Mouse (Mus musculus): ENCODE data around the gene Esrrg. TPM values are rescaled to one million over a fixed set of nuclear protein-coding genes. Genes with fewer than 3 reads are reported as not detected.

Esrrg gene
- polyA plus RNA-seq, 1 experiment from 2014 or later = 21.2 TPM

GRCm38 (mm10) chr1:187609021-187609852 lies 646 bp downstream of the Esrrg start:
- H3K4me2 ChIP-seq = peak overlapping the region; percentile 93
- peak overlapping the region; percentile 62 for H3K4me3 ChIP-seq
- WGBS = under 1% methylated on average over 72 of the region's 72 CpGs
- H3K9ac ChIP-seq = peak overlapping the region; percentile 90
- H3K27ac ChIP-seq (replicated peaks) = peak overlapping the region; percentile 71
- peaks cover 66% of the 10 kb centered on the region for H3K4me1 ChIP-seq
- ATAC-seq (ENCODE audit: extremely low read depth, insufficient number of reproducible peaks, low FRiP score, low TSS enrichment) = peak; percentile 38; the same call in 1 of the 2 replicates
- no peaks in the 10 kb centered on the region for H3K9me3 ChIP-seq
- no peaks in the 10 kb centered on the region for H3K36me3 ChIP-seq
- H3K27me3 ChIP-seq (replicated peaks) = peaks cover 45% of the 10 kb centered on the region

- no peak for ATAC-seq (ENCODE audit: extremely low read depth, insufficient number of reproducible peaks, low FRiP score, low TSS enrichment)
- WGBS = 1% methylated on average over 16 of the region's 16 CpGs
- Histone ChIP-seq H3K27ac (replicated peaks) (peak overlapping the region; percentile 71; the same call in 1 of the 2 replicates), H3K36me3 (no peaks in the 10 kb centered on the region), H3K4me1 (peaks cover 62% of the 10 kb centered on the region), H3K9me3 (no peaks in the 10 kb centered on the region), H3K4me3 (peak overlapping the region; percentile 62), H3K4me2 (peak overlapping the region; percentile 93), H3K27me3 (replicated peaks) (peaks cover 39% of the 10 kb centered on the region), H3K9ac (peak overlapping the region; percentile 90)
Measured at GRCm38 (mm10) chr1:187609853-187610230, 1.3 kb downstream of the Esrrg start.

GRCm38 (mm10) chr1:187610336-187610948 lies 1.9 kb downstream of the Esrrg start:
- ATAC-seq (ENCODE audit: extremely low read depth, insufficient number of reproducible peaks, low FRiP score, low TSS enrichment) = no peak
- Histone ChIP-seq H3K36me3 (no peaks in the 10 kb centered on the region), H3K9me3 (no peaks in the 10 kb centered on the region), H3K9ac (peak overlapping the region; percentile 90), H3K4me3 (peak overlapping the region; percentile 62), H3K4me2 (peak overlapping the region; percentile 93), H3K4me1 (peaks cover 56% of the 10 kb centered on the region), H3K27ac (replicated peaks) (no peak overlapping the region), H3K27me3 (replicated peaks) (peaks cover 33% of the 10 kb centered on the region)
- 39% methylated on average over 9 of the region's 9 CpGs for WGBS

- H3K9me3 ChIP-seq = no peaks in the 10 kb centered on the region
- H3K4me2 ChIP-seq = no peak overlapping the region
- peaks cover 18% of the 10 kb centered on the region for H3K27me3 ChIP-seq (replicated peaks)
- peaks cover 43% of the 10 kb centered on the region for H3K4me1 ChIP-seq
- H3K27ac ChIP-seq (replicated peaks) = no peak overlapping the region
- 33% methylated on average over 5 of the region's 5 CpGs for WGBS
- H3K36me3 ChIP-seq = no peaks in the 10 kb centered on the region
- no peak for ATAC-seq (ENCODE audit: extremely low read depth, insufficient number of reproducible peaks, low FRiP score, low TSS enrichment)
- H3K9ac ChIP-seq = no peak overlapping the region
- H3K4me3 ChIP-seq = no peak overlapping the region
Measured at GRCm38 (mm10) chr1:187611925-187612324, 3.3 kb downstream of the Esrrg start.

GRCm38 (mm10) chr1:187613277-187613676 lies 4.7 kb downstream of the Esrrg start:
- H3K9me3 ChIP-seq = no peaks in the 10 kb centered on the region
- peaks cover 30% of the 10 kb centered on the region for H3K4me1 ChIP-seq
- no peak for ATAC-seq (ENCODE audit: extremely low read depth, insufficient number of reproducible peaks, low FRiP score, low TSS enrichment)
- H3K36me3 ChIP-seq = no peaks in the 10 kb centered on the region
- H3K27ac ChIP-seq (replicated peaks) = no peak overlapping the region
- H3K4me3 ChIP-seq = no peak overlapping the region
- H3K27me3 ChIP-seq (replicated peaks) = peaks cover 5% of the 10 kb centered on the region
- H3K4me2 ChIP-seq = no peak overlapping the region
- no peak overlapping the region for H3K9ac ChIP-seq
- WGBS = 67% methylated on average over 3 of the region's 3 CpGs

GRCm38 (mm10) chr1:187623981-187624380 lies 15.4 kb downstream of the Esrrg start:
- Histone ChIP-seq H3K27ac (replicated peaks) (no peak overlapping the region), H3K36me3 (no peaks in the 10 kb centered on the region), H3K4me1 (no peaks in the 10 kb centered on the region), H3K4me3 (no peak overlapping the region), H3K9me3 (no peaks in the 10 kb centered on the region), H3K27me3 (replicated peaks) (no peaks in the 10 kb centered on the region), H3K9ac (no peak overlapping the region), H3K4me2 (no peak overlapping the region)
- 69% methylated on average over 3 of the region's 3 CpGs for WGBS
- no peak for ATAC-seq (ENCODE audit: extremely low read depth, insufficient number of reproducible peaks, low FRiP score, low TSS enrichment)

- Histone ChIP-seq H3K4me3 (no peak overlapping the region), H3K36me3 (no peaks in the 10 kb centered on the region), H3K4me1 (peaks cover 6% of the 10 kb centered on the region; the same call in 1 of the 2 replicates), H3K9me3 (no peaks in the 10 kb centered on the region), H3K4me2 (no peak overlapping the region), H3K27me3 (replicated peaks) (no peaks in the 10 kb centered on the region), H3K27ac (replicated peaks) (no peak overlapping the region), H3K9ac (no peak overlapping the region)
- no peak for ATAC-seq (ENCODE audit: extremely low read depth, insufficient number of reproducible peaks, low FRiP score, low TSS enrichment)
- WGBS = 73% methylated on average over 8 of the region's 8 CpGs
Measured at GRCm38 (mm10) chr1:187630361-187630760, 21.8 kb downstream of the Esrrg start.

GRCm38 (mm10) chr1:187631486-187631885 lies 22.9 kb downstream of the Esrrg start:
- 76% methylated on average over 8 of the region's 8 CpGs for WGBS
- Histone ChIP-seq H3K4me3 (no peak overlapping the region), H3K36me3 (no peaks in the 10 kb centered on the region), H3K4me1 (peaks cover 6% of the 10 kb centered on the region; the same call in 1 of the 2 replicates), H3K27ac (replicated peaks) (no peak overlapping the region), H3K9me3 (no peaks in the 10 kb centered on the region), H3K27me3 (replicated peaks) (no peaks in the 10 kb centered on the region), H3K4me2 (no peak overlapping the region), H3K9ac (no peak overlapping the region)
- ATAC-seq (ENCODE audit: extremely low read depth, insufficient number of reproducible peaks, low FRiP score, low TSS enrichment) = no peak

GRCm38 (mm10) chr1:187645258-187645657 lies 36.7 kb downstream of the Esrrg start:
- 77% methylated on average over 8 of the region's 8 CpGs for WGBS
- no peak overlapping the region for H3K4me2 ChIP-seq
- no peak for ATAC-seq (ENCODE audit: extremely low read depth, insufficient number of reproducible peaks, low FRiP score, low TSS enrichment)

GRCm38 (mm10) chr1:187648551-187648950 lies 40.0 kb downstream of the Esrrg start:
- no peak overlapping the region for H3K4me2 ChIP-seq
- no peak overlapping the region for H3K4me3 ChIP-seq
- H3K27ac ChIP-seq (replicated peaks) = no peak overlapping the region
- H3K27me3 ChIP-seq (replicated peaks) = no peaks in the 10 kb centered on the region
- WGBS = 88% methylated on average over 8 of the region's 8 CpGs
- no peak overlapping the region for H3K9ac ChIP-seq
- no peaks in the 10 kb centered on the region for H3K36me3 ChIP-seq
- peaks cover 32% of the 10 kb centered on the region for H3K4me1 ChIP-seq
- no peak for ATAC-seq (ENCODE audit: extremely low read depth, insufficient number of reproducible peaks, low FRiP score, low TSS enrichment)
- H3K9me3 ChIP-seq = no peaks in the 10 kb centered on the region

More at GRCm38 (mm10) chr1:187645258-187645657, 36.7 kb downstream of the Esrrg start:
- H3K27me3 ChIP-seq (replicated peaks) = no peaks in the 10 kb centered on the region
- no peak overlapping the region for H3K4me3 ChIP-seq
- peaks cover 8% of the 10 kb centered on the region; the same call in 1 of the 2 replicates for H3K36me3 ChIP-seq
- H3K9me3 ChIP-seq = no peaks in the 10 kb centered on the region
- H3K27ac ChIP-seq (replicated peaks) = no peak overlapping the region
- peaks cover 8% of the 10 kb centered on the region for H3K4me1 ChIP-seq
- no peak overlapping the region for H3K9ac ChIP-seq

- peak overlapping the region; percentile 78 for H3K4me2 ChIP-seq
- no peak overlapping the region for H3K4me3 ChIP-seq
- WGBS = 33% methylated on average over 5 of the region's 5 CpGs
- H3K27me3 ChIP-seq (replicated peaks) = no peaks in the 10 kb centered on the region
- H3K27ac ChIP-seq (replicated peaks) = peak overlapping the region; percentile 51
- H3K9me3 ChIP-seq = no peaks in the 10 kb centered on the region
- no peak overlapping the region for H3K9ac ChIP-seq
- H3K4me1 ChIP-seq = peaks cover 39% of the 10 kb centered on the region
- no peaks in the 10 kb centered on the region for H3K36me3 ChIP-seq
- no peak for ATAC-seq (ENCODE audit: extremely low read depth, insufficient number of reproducible peaks, low FRiP score, low TSS enrichment)
Measured at GRCm38 (mm10) chr1:187649871-187650270, 41.3 kb downstream of the Esrrg start.
